Mouse (Mus musculus) bone marrow, adult 2 months (tissue): ENCODE measurements around the gene Gpr158.

Experiments used
- CTCF ChIP-seq: fragments of 200-500 bp; IDR thresholded peaks from 2 replicates; pipeline ENCODE4 v1.5.1; 2011; ENCODE audit warnings: low read length, control low read depth; ENCODE audit not compliant: control insufficient read depth, insufficient read depth
- POLR2A ChIP-seq: fragments of 200-500 bp; IDR thresholded peaks from 2 replicates; pipeline ENCODE4 v1.6.1; 2011; ENCODE audit warnings: low read depth, mild to moderate bottlenecking, control low read depth, low read length, borderline replicate concordance; ENCODE audit not compliant: control insufficient read depth

DNA sequence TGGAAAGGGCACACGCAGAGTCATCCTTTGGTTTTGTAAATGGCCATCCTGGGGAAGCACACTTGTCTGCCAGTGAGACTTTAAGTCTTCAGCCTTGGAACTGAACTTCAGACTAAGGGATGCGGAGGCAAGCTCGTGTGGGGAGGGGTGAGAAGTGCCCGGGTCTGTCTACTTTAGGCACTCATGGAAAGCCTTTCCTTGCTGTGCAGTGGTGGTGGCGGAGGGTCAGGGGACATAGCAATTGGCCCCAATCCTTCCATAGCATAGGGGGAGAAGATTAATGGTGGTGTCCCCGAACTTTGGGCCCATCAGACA lies 1.8 kb downstream of the Gpr158 start:
- TF ChIP-seq CTCF (no peak), POLR2A (no peak)
